ENCODE assay signal across 12 mouse cellular contexts in genomic region chr2:37931018-37931930, GRCm38 (mm10).
DNase-seq lines count a peak whose midpoint lies in the region; ATAC-seq lines count a peak whose summit lies in the region.
"Had no signal": no experiment of that assay in that cellular context is flagged by ENCODE, and none has a peak within 500 bp of the region (broad histone marks: within the 10 kb centered on the region; RNA-seq: fewer than 3 reads in every experiment).

No protein-coding gene starts in this region.

- H3K27me3 ChIP-seq in intestine, embryonic 14.5 days (replicated peaks; ENCODE audit: control insufficient read depth, insufficient read depth, low read length), result no peaks in the 10 kb centered on the region
- H3K27me3 ChIP-seq in intestine, embryonic 15.5 days (replicated peaks), result no peaks in the 10 kb centered on the region
- H3K27me3 ChIP-seq in hindbrain, embryonic 10.5 days (ENCODE audit: insufficient read depth, poor library complexity, severe bottlenecking), result peaks cover 51% of the 10 kb centered on the region
- no peaks in the 10 kb centered on the region for H3K27me3 ChIP-seq in midbrain, embryonic 14.5 days (ENCODE audit: control insufficient read depth, insufficient read depth, low read length)

- 50% methylated on average over 5 of the region's 5 CpGs for WGBS in intestine, embryonic 14.5 days
- WGBS in intestine, embryonic 15.5 days, result 57% methylated on average over 5 of the region's 5 CpGs
- 51% methylated on average over 5 of the region's 5 CpGs for WGBS in hindbrain, embryonic 10.5 days
- 39% methylated on average over 5 of the region's 5 CpGs for WGBS in midbrain, embryonic 14.5 days

- no peak for ATAC-seq in intestine, embryonic 14.5 days (replicated peaks; ENCODE audit: low FRiP score, low TSS enrichment, low read depth)
- ATAC-seq in intestine, embryonic 15.5 days, result no peak
- ATAC-seq in midbrain, embryonic 14.5 days (ENCODE audit: low FRiP score, low TSS enrichment), result peak; percentile 80; the same call in 1 of the 2 replicates
- no peak for ATAC-seq in megakaryocyte progenitor cell, adult 5-6 weeks (replicated peaks; ENCODE audit: poor library complexity)
- no peak for ATAC-seq in inflammation-experienced regulatory T-cells, adult 6 months
- ATAC-seq: intestine, embryonic 16.5 days had no signal

- no peak overlapping the region for H3K27ac ChIP-seq in intestine, embryonic 14.5 days (ENCODE audit: low read depth)
- no peak overlapping the region for H3K27ac ChIP-seq in intestine, embryonic 15.5 days
- H3K27ac ChIP-seq in hindbrain, embryonic 10.5 days, result peak overlapping the region; percentile 54
- H3K27ac ChIP-seq in midbrain, embryonic 14.5 days (replicated peaks; ENCODE audit: low read depth, low read length), result 0 out of 2 replicates have a peak overlapping the region, but pooled peaks have one; percentile 39

- H3K4me3 ChIP-seq in intestine, embryonic 14.5 days (ENCODE audit: low read depth, low read length), result no peak overlapping the region
- H3K4me3 ChIP-seq in intestine, embryonic 15.5 days (replicated peaks), result no peak overlapping the region
- no peak overlapping the region for H3K4me3 ChIP-seq in hindbrain, embryonic 10.5 days
- no peak overlapping the region for H3K4me3 ChIP-seq in midbrain, embryonic 14.5 days (replicated peaks; ENCODE audit: low read depth, low read length)

- peak; percentile 49 for DNase-seq in intestine, embryonic 14.5 days (ENCODE audit: low spot score)
- peak; percentile 77 for DNase-seq in embryo, embryonic 10 days (ENCODE audit: low spot score)
- peak; percentile 33 for DNase-seq in hindbrain, embryonic 10.5 days (ENCODE audit: low spot score)
- peak; percentile 78 for DNase-seq in midbrain, embryonic 14.5 days
- no peak for DNase-seq in cerebellum, postnatal 25 days
- DNase-seq: adrenal gland, postnatal 36 days; gastrocnemius, postnatal 14 days; lung, postnatal 14 days had no signal

- no peaks in the 10 kb centered on the region for H3K4me1 ChIP-seq in intestine, embryonic 14.5 days (replicated peaks; ENCODE audit: control insufficient read depth, insufficient read depth, low read length)
- H3K4me1 ChIP-seq in intestine, embryonic 15.5 days (replicated peaks), result no peaks in the 10 kb centered on the region
- peaks cover 21% of the 10 kb centered on the region for H3K4me1 ChIP-seq in hindbrain, embryonic 10.5 days (replicated peaks)
- peaks cover 15% of the 10 kb centered on the region for H3K4me1 ChIP-seq in midbrain, embryonic 14.5 days (ENCODE audit: control insufficient read depth, insufficient read depth, low read length)

- no peak overlapping the region for H3K4me2 ChIP-seq in intestine, embryonic 14.5 days (ENCODE audit: low read length)
- no peak overlapping the region for H3K4me2 ChIP-seq in intestine, embryonic 15.5 days (replicated peaks)
- no peak overlapping the region for H3K4me2 ChIP-seq in midbrain, embryonic 14.5 days (ENCODE audit: low read length)

- no peaks in the 10 kb centered on the region for H3K36me3 ChIP-seq in intestine, embryonic 14.5 days (ENCODE audit: control insufficient read depth, insufficient read depth, low read length)
- no peaks in the 10 kb centered on the region for H3K36me3 ChIP-seq in intestine, embryonic 15.5 days
- H3K36me3 ChIP-seq in hindbrain, embryonic 10.5 days, result no peaks in the 10 kb centered on the region
- H3K36me3 ChIP-seq in midbrain, embryonic 14.5 days (ENCODE audit: control insufficient read depth, insufficient read depth, low read length), result no peaks in the 10 kb centered on the region

- H3K9me3 ChIP-seq in intestine, embryonic 14.5 days (ENCODE audit: control insufficient read depth, low read length), result no peaks in the 10 kb centered on the region
- H3K9me3 ChIP-seq in intestine, embryonic 15.5 days, result no peaks in the 10 kb centered on the region
- no peaks in the 10 kb centered on the region for H3K9me3 ChIP-seq in hindbrain, embryonic 10.5 days
- H3K9me3 ChIP-seq in midbrain, embryonic 14.5 days (ENCODE audit: control insufficient read depth, low read length), result no peaks in the 10 kb centered on the region

- H3K9ac ChIP-seq in intestine, embryonic 14.5 days (ENCODE audit: low read length), result no peak overlapping the region
- no peak overlapping the region for H3K9ac ChIP-seq in intestine, embryonic 15.5 days
- H3K9ac ChIP-seq in midbrain, embryonic 14.5 days (replicated peaks; ENCODE audit: low read length), result no peak overlapping the region

Comparison
In these comparisons a context has a peak if more than half of its experiments do, and no peak if none do; other contexts are left out.
1. DNase-seq: peak in intestine, embryonic 14.5 days (single experiment), embryo, embryonic 10 days (single experiment), hindbrain, embryonic 10.5 days (single experiment) and midbrain, embryonic 14.5 days (single experiment); none in cerebellum, postnatal 25 days (0 of 2).
2. H3K27ac ChIP-seq: peak in hindbrain, embryonic 10.5 days (single experiment) and midbrain, embryonic 14.5 days (single experiment); none in intestine, embryonic 14.5 days (single experiment) and intestine, embryonic 15.5 days (single experiment).